Mouse (Mus musculus): ENCODE results near the gene Ear6.

- TF ChIP-seq ELF1 (IDR thresholded peaks at IDR 0.05; ENCODE audit: low read depth, low read length) (no peak), IRF4 (IDR thresholded peaks at IDR 0.05; ENCODE audit: low read depth, low read length) (no peak), ETS1 (conservative IDR thresholded peaks at IDR 0.05; ENCODE audit: low read depth, low read length) (no peak), POLR2A (IDR thresholded peaks at IDR 0.05; ENCODE audit: low read depth, low read length) (no peak), EP300 (IDR thresholded peaks at IDR 0.05; ENCODE audit: low read length) (no peak), MAX (IDR thresholded peaks at IDR 0.05; ENCODE audit: low read length) (no peak), CTCF (conservative IDR thresholded peaks at IDR 0.05 in 1 of 2, IDR thresholded peaks at IDR 0.05 in 1 of 2; ENCODE audit: low read depth in 2 of 2, low read length in 2 of 2) (no peak), RAD21 (IDR thresholded peaks at IDR 0.05; ENCODE audit: low read depth, low read length) (no peak), E2F4 (IDR thresholded peaks at IDR 0.05; ENCODE audit: insufficient replicate concordance, low read depth, low read length) (no peak), HCFC1 (IDR thresholded peaks at IDR 0.05; ENCODE audit: low read depth, low read length) (no peak), JUND (conservative IDR thresholded peaks at IDR 0.05; ENCODE audit: low read depth, low read length) (no peak), USF2 (conservative IDR thresholded peaks at IDR 0.05; ENCODE audit: low read depth, low read length) (no peak), PAX5 (IDR thresholded peaks at IDR 0.05; ENCODE audit: low read length) (no peak)
Observed at GRCm38 (mm10) chr14:51842781-51843180, 10.7 kb upstream of the Ear6 start.

All from CH12.LX (cell line).